Mouse (Mus musculus) lung, postnatal 4 days (tissue): ENCODE data around the gene Rims1.

Experiments used
- DNase-seq, 2 experiments: peaks; one replicate each; pipeline ENCODE4 v3.0.0; 2021

Gene Rims1

DNA sequence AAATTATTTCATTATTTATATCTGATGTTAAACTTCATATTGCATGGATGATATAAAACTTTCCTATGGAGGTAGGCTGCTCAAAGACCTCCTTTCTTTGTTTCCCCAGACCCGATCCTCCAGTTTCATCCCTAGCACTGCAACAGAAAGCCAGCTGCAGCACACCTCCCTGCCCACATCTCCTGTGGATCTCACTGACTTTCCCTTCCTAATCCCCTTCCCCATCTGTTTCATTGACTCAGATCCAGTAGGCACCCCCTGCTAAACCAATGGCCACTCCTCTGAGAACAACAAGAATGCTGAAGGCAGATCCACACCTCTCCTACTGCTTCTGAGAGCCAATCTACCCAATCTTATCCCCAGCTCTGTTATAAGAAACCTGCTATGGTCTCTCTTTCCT, 259.5 kb downstream of the Rims1 start:
- DNase-seq = no peak

DNA sequence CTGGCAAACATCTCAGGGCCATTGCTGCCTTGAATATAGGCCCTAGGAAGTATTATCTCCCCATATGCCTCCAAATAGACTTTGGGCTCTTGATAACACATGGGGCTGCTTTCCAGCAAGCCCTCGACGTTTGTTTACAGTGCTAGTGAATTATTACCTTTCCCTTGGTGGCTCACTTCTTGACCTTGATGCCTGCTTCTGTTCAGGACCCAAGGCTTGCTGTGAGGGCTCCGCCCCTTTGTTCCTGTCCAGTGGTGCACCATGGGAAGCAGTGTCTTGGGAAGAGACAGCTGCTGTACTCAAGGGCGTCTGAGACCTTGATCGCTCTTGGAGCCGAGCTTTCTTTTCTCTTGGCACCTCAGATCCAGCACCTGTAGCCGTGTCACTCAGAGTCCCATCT, 267.7 kb downstream of the Rims1 start:
- DNase-seq = no peak

DNA sequence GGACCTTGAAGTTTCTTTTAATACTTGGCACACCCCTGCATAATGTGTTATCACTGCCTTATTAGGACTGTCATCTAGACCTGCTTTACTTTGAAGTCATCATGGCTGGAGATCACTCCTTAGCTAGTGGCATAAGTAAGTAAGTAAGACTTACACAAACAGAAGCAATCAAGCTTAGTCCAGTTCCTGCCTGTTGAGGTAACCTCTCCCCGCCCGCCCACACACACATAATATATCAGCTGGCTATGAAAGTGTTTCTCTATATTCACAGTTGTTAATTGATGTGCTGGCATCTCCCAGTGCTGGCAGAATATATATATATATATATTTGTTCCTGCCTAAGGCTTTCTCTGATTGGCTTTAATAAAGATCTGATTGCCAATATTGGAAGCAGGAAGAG, 269.0 kb downstream of the Rims1 start:
- no peak for DNase-seq

DNA sequence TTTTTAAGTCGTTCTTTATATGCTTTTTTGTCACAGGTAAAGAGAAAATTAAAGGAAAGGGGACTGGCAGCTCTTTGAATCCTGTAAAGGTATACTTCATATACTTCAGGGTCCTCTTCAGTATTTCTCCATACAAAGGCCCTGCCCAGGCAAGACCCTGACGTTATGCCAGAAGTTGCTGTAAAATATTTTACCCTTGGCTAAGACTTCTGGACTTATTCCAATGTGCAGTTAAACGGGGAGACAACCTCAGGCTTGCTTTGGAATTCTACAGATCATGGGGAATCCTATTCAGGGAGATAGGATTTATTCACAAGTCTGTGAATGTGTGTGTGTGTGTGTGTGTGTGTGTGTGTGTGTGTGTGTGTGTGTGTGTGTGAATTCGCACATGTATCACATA, 270.7 kb downstream of the Rims1 start:
- no peak for DNase-seq

DNA sequence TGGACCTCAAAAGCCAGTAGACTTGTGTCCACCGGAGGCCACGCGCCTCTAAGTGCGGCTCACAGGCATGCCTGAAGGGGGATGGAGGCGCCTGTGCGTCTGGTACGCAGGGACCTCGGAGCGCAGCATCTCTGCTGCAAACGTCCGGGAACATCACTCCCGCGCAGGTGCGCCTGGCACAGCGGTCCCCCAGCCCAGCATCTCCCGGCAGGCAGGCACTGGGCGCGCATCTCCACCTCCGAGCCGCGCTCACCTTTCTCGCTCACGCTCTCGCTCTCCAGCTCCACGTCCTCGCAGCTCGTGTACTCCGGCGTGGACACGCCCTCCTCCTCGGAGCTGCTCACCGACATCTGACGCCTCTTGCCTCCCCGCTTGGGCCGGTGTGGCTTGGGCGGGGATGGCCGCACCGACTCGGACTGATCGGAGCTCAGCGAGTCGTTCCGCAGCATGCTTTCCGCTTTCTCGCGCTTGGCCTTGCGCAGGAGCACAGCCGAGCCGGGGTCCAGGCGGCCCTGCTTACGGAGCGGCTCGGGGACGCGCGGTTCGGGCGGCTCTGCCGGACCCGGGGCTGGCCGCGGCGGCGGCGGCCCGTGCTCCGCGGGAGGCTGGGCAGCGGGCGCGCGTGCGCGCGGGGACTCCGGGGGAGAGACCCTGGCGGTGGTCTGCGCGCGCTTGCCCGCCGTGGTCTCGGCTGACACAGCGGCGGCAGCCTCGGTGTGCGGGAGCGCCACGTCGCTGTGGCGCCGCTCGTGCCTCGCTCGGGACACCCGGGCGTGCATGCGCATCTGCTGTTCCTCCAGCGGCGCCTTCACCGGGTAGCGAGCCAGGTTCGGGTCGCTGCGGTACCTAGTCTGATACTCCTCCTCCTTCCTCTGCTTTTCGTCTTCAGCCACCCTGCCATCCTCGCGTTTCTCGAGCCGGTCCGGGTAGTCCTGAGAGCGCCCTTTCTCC, 272.4 kb downstream of the Rims1 start:
- DNase-seq = peak; percentile 10 to 30

DNA sequence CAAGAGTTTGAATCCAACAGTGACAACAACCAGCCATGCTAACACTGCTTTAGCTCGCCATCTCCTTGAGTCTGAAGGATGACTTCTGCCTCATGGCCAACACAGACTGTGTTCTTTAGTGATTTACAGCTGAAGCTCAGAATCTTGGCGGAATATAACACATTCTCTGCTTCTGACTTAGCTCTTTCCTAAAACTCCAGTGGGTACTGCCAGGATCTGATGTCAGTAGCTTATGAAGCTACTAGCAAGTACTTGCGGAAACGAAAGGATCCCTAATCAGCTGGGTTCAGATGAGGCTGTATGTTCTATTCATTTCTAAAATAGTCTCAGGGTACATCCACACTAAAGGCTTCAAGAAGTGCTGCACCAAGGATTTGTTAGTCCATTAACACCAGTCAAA, 290.7 kb downstream of the Rims1 start:
- no peak for DNase-seq

DNA sequence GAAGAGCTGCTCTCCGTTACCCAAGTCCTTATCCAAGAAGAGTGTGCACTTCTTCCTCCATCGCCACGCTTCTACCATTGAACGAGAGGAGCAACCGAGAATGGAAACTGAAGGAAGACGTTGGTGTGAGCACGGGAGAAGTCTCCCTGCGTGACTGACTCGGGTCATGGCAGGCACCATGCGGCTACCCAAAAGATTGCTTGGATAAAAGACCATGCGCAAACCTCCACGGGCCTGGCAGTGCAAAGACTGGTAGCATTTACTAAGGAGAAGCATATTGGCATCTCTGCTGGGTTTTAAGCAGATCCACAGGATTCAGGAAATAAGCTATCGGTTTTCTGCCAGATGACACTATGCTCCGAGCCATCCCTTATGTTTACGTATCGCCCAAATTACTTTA, 293.4 kb downstream of the Rims1 start:
- no peak for DNase-seq

DNA sequence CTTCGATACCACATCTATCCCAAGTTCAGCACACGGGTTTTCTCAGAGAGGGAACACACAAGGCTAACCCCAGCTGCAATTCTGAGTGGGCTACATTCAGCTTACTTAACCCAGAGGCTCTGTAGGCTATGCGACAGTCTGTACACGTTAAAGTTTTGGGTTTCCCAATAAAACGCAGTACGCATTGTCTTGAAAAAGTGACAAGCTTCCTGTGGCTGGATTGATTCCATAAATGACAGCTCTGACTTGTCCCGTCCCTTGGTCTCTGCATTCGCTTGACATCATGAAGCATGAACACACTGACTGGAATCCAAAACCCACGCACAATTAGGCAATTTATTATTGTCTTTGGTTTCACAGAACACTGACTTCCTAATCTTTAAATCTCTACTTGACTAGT, 294.2 kb downstream of the Rims1 start:
- no peak for DNase-seq

DNA sequence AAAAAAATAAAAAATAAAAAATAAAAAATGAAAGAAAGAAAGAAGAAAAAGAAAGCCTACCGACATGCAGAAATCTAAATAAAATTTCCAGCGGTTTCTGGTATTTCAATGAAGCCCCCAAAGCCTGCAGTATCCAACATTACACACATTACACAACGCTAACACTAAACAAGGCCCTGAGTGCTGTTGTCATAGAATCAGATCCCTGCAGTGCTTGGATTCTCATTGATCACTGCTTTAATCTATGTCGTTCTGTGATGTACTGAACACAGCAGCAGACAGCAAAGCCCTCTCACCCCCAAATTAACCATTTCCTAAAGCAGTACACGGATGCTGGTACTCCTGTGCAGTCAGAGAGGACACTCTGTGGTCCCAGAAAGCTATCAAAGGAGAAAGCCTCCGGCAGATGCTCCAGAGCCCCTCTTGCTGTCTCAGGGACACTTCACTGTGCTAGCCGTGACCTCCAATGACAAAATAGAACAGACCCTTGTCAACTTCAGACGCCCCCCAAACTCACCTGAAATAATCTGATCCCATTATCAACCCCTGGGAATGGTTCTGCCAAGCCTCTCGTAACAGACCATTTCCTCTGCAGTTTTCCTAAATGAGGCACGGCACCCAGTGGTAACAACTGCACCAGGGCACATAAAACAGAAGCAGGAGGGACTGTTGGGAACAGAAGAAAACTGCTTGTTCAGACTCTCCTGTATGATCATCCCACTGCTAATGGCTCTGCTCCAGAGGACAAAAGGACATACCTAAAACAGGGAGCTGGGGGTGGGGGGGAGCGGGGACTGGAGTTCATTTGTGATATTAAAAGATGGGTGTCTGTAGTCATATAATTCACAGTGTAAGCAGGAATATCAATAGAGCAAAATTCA, 296.8 kb downstream of the Rims1 start:
- DNase-seq = no peak

DNA sequence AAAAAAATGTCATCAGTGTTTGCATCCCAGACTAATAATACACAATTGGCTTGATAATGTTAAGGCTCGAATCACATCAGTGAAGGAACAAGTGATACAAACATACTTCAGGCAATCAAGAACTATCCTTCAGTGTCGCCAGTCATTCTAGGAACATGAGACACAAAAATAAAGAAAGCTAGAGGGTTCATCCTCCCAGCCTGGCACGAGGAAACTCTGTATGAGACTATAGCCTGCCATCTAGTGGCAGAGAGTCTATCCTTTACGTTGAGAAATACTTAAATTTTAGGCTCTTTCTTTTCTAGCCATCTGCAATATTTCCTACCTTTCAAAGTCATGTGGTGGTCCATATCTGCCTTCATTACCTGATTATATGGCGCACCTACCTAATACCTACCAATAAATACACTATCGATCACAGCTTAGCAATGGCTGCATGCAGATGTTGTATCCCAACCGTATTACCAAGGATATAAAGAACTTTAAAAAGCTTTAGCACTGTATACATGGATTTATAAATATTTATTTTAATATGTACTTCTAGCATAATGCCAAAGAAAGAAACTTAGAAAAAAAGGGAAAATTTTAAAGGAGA, 318.4 kb downstream of the Rims1 start:
- no peak for DNase-seq

DNA sequence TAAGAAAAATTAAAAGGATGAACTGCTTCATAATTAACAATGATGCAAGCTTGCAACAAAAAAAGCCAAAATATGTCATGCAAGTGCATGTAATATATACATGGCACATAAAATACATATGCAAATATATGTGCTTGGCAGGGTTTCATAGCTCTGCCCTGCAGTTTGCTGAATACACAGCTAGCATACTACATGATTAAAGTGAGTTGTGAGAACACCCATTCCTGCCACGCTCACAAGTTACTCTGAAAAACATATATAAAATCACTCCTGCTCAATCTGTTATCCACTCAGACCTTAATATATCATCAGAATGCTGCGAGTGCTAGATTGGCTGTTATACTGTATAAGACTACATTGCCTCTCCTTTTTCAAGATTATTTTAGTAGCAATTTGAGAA, 329.6 kb downstream of the Rims1 start:
- DNase-seq = no peak

DNA sequence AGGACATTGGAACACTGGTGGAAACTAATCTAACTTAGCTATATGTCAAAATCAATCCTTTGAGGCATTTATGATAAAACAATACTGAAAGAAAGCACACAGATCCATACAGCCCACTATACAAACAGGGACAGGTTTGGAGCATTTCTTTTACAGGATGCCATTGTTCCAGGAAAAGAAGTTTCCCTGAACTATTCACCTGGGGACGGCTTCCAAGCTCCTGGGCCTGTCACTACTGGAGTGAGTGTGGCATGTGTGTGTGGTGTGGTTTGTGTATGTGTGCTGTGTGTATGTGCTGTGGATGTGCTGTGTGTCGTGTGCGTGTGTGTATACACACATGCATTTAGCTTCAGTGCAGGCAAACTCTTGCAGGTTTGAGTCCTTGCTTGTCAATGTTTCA, 338.8 kb downstream of the Rims1 start:
- no peak for DNase-seq

DNA sequence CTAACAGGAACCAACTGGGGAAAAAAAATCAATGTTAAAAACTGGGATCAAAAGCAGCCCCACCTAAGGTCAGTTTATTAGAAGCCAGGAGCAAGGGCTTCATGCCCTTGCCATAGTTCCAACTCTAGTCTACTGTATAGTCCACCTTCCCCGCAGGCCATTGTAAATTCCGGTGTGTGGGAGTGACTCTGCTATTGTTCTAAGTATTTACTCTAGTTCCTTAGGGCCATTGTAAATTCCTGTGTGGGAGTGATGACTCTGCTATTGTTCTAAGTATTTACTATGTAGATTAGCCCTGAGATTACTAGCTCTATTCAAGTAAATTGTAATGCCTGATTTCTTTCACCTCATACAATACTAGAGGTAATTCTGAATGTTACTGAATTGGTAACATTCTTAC, 339.2 kb downstream of the Rims1 start:
- DNase-seq = no peak

DNA sequence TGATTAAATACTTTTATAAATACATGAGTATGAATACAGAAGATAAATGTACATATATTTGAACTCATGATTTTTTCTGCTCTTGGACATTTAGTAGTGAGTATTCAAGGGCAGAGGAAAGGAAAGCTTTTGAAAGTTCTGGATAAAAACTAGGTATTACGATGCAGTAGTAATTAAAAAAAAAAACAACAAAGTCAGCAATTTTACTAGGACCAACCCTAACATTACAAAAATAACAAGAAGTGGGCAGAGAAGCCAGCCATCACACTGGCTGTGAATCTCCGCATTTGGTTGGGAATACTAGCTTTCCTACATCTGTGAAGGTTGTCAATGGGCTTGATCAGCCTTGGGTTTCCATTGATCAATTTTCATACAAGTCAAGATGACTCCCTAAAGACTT, 381.8 kb downstream of the Rims1 start:
- no peak for DNase-seq

DNA sequence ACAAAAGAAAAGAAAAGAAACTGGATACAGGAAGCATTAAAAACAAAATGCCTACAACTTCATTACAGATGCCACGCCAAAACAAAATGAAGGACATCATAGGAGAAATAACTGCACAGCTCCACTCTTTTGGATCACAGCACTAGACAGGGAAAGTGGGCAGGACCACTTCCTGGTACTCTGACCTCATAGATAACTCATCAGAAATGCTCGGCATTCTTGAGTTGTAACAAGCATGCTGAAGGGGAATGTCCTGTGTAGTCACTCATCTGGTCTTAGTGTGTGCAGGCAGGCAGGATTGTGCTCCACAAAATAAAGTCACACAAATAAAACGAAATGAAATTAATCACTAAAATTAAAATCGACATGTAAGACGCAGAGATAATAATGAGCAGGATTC, 383.7 kb downstream of the Rims1 start:
- DNase-seq = no peak

DNA sequence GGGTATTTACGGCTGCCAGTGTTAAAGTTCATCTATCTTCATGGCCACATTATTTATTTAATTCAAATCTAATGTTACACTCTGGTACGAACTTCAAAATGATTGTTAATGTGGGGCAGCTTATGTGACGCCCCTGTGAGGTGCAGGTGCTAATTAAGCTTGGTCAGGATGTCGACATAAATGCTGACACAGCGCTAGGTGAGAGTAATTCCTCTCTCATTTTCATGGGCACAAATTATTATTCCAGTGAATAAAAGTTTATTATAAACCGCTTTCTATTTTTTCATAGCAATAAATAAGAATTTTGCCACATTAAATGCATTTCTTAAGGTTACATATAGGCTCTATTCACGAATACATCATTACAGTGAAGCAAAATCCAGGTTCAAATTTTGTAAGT, 395.6 kb downstream of the Rims1 start:
- no peak for DNase-seq

DNA sequence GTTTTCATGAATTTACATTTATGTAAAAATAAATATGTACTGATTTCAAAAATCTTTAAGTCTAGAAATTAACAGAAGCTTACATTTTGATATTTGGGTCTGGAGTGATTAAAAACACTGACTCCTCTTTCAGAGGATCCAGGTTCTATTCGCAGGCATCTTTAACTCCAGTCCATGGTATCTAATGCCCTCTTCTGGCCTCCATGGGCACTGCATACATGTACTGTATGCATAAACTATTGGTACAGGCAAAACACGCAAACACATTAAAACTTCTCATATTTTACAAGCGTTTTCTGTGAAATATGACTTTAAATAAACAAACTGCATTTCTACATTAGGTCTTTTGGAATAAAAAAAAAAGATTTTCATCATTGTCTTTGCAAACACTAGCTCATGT, 419.4 kb downstream of the Rims1 start:
- DNase-seq = peak in 1 of 2 experiments; percentile 7

DNA sequence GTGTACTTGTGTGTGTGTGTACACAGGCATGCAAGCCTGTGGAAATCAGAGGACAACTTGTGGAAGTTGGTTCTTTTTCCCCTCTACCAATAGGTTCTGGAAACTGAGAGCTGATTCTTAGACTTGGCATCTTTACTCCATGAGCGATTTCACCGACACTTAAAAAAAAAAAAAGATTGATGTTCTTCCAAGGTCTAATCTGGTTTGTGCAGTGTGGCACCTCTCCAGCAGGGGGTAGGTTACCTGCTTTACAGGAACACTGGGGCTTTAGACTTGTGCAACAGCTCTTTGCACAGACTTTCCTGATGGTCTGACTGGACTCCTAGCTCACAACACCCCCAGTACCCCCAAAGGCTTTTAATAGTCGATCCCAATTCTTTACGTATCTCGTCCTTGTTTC, 428.1 kb downstream of the Rims1 start:
- DNase-seq = no peak

DNA sequence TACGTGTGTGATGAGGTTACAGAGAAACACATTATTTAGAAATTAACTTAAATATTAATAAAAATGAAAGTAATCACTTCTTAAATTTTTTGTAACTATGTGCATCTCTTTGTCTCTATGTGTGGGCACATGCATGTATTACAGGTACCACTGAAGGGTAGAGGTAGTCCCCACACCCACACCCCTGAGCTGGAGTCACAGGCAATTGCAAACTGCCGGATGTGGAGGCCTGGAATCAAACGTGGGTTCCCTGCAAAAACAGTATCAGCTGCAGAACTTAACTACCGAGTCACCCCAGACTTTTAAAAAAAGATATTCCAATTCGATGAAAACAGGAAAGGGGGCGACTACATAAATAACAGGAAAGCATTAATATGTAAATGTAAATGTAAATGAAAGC, 428.7 kb downstream of the Rims1 start:
- DNase-seq = no peak

DNA sequence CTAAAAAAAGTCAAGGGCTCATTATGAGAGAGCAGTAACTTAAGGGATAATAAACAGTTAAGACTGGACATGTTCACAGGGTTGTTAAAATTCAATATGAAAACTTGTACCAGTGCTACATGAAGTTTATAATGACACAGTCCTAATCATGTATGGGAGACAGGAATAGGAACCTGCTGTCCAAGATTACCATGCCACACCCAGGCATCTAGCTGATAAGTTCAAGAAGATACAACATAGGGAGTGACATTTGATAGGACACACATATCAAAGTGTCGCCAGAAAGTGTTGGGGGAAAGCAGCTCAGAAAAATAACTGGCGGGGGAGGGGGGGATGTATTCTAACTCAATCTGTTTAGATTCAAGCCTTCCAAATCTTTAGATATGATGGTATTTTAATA, 449.6 kb downstream of the Rims1 start:
- no peak for DNase-seq

DNA sequence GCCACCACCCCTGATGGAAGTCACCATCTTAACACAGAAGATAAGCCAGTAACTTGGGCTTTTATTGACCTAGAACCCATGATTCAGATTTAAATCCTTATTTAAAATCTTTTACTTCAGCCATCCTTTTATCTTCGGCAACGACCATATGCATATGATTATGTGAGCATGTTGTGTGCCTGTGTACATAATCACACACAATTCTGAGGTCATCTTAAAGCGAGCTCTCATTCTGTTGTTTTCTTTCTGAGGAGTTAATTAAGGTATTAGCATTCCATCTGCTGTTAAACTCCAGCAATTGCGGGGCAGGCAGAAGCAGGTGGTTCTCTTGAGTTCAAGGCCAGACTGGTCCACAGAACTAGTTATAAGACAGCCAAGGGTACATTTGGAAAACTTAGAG, 452.1 kb downstream of the Rims1 start:
- DNase-seq = no peak

DNA sequence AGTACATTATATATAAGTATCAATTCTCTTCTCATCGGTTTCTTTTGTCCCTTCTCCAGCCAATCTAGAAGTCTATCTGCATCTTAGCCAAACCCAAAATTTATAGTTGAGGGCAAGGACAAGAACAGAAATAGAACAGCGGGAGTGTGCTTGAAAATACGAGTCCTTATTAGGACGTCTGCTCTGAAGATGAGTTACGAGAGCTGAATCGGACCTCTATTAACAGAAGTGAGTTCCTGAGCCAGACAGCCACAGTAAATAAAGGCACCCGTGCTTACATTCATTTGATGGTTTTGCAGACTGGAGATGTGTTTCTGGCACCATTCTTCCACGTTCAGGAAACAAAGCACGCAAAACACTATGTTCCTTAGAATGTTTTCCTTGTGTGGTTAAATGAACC, 466.9 kb downstream of the Rims1 start:
- DNase-seq = no peak

DNA sequence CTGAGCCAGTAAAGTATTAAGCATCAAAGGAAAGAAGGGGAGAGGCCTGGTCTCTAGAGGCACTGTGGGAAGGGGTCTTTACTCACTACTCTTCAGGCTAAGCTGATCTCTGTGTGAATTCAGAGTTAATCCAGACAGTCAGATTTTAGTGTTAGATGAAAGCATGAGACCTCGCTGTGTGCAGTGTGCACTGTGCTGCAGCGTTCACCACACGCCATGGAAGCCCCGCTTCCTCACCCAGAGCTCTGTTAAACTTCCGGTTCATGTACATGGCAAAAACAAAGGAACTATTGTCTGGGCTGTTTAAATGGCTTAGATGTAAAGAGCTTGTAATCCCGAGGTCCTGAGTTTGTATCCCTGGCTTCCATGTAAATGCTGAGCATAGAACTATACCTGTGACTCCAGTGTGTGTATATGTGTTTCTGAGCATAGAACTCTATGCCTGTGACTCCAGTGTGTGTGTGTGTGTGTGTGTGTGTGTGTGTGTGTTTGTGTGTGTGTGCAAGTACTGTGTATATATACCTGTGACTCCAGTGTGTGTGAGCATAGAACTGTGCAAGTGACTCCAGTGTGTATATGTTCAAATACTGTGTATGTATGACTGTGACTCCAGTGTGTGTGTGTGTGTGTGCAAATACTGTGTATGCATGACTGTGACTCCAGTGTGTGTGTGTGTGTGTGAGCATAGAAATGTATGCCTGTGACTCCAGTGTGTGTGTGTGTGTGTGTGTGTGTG, 484.7 kb downstream of the Rims1 start:
- no peak for DNase-seq
